Mouse (Mus musculus): ENCODE results near the gene Syce2.

The Syce2 gene

DNA sequence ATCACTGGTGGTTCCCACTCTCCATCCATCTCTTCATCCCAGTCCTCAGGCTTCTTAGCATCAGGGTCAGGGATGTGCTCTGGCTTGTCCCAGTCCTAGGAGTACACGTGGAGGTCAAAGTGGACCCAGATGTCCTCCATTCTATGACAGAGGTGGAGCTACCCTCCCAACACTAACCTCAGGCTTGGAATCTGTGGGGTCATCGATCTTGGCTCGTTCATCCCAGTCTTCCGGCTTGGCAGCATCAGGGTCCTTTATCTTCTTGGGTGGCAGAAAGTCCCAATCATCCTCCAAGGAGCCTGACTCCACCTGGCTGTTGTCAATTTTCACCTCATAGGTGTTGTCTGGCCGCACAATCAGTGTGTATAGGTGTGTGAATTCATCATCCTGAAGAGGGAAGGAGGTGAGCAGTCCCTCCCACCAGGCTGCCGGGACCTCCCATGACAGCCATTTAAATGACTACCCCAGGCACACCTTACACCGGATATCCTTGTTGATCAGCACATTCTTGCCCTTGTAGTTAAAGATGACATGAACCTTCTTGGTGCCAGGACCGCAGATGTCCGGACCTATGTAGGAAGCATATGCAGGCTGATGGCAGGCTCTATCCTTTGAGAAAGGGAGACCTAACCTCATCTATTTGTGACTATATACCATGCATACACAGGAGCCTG, 27.4 kb upstream of the Syce2 start:
- no peak for DNase-seq (ENCODE audit: low spot score in 2 of 2)

GRCm38 (mm10) chr8:84845355-84846093, 26.4 kb upstream of the Syce2 start:
- peak in 1 of 2 experiments; percentile 33 for DNase-seq (ENCODE audit: low spot score in 2 of 2)

- no peak for DNase-seq (ENCODE audit: low spot score in 2 of 2)
These were observed 25.7 kb upstream of the Syce2 start for GRCm38 (mm10) chr8:84846094-84846721.

DNA sequence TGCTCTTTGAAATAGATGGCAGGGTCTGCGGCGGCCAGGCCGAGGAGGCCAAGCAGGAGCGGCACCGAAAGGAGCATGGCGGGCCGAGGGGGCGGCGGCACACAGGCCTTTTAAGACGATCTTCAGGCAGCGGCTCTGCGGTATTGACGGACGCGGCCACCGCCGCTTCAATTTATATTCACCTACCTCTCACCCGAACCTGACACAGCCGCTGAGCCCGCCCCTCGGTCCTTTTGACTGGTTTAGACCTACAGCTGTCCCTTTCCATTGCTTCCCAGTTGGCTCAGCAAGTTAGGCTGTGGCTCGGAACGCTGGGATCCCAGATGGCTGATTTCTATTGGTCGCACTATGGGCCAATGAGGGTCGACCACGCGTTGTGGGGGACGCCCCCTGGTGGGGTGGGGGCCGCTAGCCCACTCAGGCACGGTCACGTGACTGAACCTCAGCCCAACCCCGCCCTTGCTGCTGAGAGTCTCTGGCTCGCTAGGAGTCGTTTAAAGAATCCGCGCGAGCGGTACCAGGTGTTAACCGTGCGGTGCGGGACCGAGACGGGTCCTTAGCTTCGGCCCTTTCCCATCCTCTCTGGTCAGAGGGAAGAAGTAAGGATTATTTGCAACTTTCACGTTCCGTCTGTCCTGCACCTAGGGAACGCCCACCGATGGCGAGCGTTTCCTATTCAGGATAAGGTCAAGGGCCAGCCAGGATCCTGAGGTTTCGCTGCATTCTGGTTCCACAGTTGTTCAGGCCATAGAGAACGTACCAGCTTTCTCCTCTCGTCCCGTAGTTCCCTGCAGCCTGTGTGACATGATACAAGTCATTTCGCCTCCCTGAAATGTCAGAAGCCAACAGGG, 25.0 kb upstream of the Syce2 start, which contains the start of gene Calr:
Calr (minus strand) TSS at position 213 of the 851 bp plus-strand sequence.
- peak; percentile 97 to 99 for DNase-seq (ENCODE audit: low spot score in 2 of 2)

DNA sequence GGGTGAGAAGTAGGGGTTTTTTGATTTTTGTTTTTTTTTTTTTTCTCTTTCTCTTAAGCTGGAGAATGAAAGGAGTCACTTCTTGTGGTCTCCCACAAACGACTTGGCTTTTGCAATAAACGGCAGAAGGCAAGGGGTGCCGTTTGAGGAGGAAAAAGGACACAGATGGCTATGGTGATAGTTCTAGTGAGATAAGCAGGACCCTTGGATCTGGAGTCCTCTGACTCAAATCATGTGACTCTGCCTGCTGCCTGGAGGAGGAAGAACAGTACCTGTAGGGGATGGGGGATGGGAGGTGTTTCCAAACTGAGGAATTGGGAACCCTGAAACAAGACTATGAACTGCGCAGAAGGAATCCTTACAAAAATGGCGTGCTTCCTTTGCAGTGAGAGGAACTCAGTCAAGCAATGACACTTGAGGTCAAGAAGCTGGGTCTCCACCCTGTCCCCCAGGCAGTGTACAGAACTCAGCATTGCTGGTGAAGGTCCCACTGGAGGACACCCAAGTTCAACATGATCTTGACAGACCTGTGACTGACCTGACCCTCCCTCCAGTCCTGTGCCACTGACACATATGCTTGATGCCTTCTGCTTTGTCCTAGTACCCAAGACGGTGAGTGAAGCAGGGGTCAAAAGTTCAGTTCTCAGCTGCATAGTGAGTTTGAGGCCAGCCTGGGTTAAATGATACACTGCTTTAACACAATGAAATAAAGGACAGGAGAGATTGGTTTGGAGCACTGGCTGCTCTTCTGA, 24.1 kb upstream of the Syce2 start:
- no peak for DNase-seq (ENCODE audit: low spot score in 2 of 2)

DNA sequence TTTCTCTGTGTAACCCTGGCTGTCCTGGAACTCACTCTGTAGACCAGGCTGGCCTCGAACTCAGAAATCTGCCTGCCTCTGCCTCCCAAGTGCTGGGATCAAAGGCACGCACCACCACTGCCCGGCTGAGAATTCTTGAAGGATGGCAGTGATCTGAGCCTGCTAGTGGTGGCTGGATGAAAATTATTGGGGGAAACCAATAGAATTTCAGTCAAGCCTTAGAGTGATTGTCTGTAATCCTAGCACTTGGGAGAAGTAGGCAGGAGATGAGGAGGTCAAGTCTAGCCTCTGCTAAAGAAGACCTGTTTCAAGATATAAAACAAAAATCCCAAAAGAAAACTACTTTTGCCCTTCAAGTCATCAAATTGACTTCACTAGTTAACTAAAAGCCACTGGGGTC, 15.5 kb upstream of the Syce2 start:
- no peak for DNase-seq (ENCODE audit: low spot score in 2 of 2)

- DNase-seq (ENCODE audit: low spot score in 2 of 2): peak; percentile 89 to 94
These were observed 15.0 kb upstream of the Syce2 start, which contains the start of gene Farsa for GRCm38 (mm10) chr8:84856864-84857441. TSS of gene Farsa (plus strand) at chr8:84856989.

- DNase-seq (ENCODE audit: low spot score in 2 of 2): peak; percentile 8 to 29
These were observed 526 bp downstream of the Syce2 start for GRCm38 (mm10) chr8:84872309-84872965.

DNA sequence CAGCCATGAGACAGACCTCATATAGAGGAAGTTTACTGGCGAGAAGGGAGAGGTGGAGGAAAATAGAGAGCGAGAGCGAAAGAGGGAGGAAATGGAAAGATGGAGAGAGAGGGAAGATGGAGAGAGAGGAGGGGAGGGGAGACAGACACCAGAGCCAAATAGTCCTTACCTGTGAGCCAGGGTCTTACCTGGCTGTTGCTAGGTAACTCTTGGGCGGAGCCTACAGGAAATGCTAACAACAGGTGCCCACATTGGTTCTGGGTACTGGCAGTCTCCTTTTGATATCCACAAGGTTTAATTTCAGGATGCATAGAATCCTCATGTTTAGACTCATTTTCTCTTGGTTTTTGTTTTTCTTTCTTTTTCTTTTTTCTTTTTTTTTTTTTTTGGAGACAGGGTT, 1.1 kb downstream of the Syce2 start:
- no peak for DNase-seq (ENCODE audit: low spot score in 2 of 2)

- no peak for DNase-seq (ENCODE audit: low spot score in 2 of 2)
These were observed 2.4 kb downstream of the Syce2 start for GRCm38 (mm10) chr8:84874339-84874738.

DNA sequence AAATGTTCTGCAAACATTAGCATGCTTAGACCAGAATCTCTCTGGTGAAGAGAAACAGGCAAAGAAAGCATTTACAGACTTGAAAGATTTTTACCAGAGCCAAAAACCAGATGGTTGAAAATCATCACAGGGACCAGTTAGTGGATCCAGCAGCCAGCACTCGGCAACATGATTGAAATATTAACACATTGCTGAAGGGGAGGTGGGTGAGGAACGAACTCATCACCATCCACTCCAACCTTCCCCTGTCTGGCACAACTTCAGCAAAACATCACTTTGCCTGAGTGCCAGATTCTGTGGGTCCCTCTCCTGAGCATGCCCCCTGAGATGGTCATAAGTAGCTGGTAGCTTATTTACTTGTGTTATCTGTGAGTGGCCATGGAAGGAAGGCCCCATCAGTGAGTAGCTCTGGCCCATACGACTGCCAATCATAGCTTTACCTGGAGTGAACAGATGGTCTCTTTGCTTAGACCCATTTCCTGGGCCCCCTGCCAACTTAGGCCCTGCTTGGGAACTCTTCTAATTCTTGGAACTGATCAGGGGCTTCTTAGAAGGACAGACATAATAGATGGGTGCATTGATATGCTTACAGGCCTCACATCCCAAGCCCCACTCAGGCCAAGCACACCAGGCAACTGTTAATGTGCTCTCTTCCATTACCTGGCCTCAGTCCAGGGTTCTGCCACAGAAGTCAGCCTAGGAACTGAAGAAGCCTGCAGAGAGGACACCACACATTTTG, 5.6 kb downstream of the Syce2 start:
- no peak for DNase-seq (ENCODE audit: low spot score in 2 of 2)

- DNase-seq (ENCODE audit: low spot score in 2 of 2): no peak
These were observed 7.0 kb downstream of the Syce2 start for GRCm38 (mm10) chr8:84878915-84879314.

- DNase-seq (ENCODE audit: low spot score in 2 of 2): no peak
These were observed 12.8 kb downstream of the Syce2 start for GRCm38 (mm10) chr8:84884728-84885127.

GRCm38 (mm10) chr8:84888280-84888679, 16.4 kb downstream of the Syce2 start:
- no peak for DNase-seq (ENCODE audit: low spot score in 2 of 2)

DNA sequence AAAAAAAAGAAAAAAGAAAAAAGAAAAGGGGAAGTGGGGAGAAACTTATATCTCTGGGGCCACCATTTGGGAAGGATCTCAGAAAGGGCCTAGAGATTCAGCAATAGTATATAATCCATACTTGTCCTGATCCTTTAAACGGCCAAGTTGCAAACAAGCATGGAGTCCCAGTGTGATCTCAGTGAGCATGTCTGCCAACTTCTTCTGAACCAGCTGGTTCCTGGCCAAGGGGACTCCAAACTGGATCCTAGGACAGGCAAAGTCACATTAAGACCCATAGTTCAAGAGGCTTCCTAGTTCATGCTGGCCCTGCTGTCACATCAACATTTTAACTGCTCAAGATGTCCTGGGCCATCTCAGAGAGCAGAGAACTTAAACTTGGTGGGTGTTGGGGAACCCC, 17.2 kb downstream of the Syce2 start:
- no peak for DNase-seq (ENCODE audit: low spot score in 2 of 2)

GRCm38 (mm10) chr8:84892993-84893708, 21.2 kb downstream of the Syce2 start:
- DNase-seq (ENCODE audit: low spot score in 2 of 2): no peak

DNA sequence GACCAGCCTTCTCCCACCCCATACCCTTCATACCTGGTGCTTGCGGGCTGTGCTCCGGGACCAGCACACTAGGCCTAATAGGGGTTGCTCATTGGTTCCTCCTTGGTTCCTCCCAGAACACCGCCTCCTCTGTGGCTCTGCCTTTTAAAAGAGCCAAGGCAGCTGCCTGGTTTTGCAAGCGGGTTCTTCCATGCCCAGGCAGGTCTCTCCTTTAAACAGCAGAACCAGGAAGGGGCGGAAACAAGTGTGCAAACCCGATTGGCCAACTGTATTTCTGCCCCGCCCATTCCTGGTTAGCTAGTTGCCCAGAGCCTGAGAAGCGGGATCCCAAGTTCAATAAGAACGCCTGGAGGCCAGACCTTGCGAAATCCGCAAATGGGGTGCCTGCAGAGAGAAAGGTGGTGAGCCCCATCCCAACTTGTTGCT, 21.8 kb downstream of the Syce2 start, which contains the start of gene Gcdh:
Gcdh (minus strand) TSS at position 213 of the 426 bp plus-strand sequence.
- DNase-seq (ENCODE audit: low spot score in 2 of 2): peak; percentile 85 to 93

- DNase-seq (ENCODE audit: low spot score in 2 of 2): no peak
These were observed 24.1 kb downstream of the Syce2 start for GRCm38 (mm10) chr8:84895963-84896362.

- no peak for DNase-seq (ENCODE audit: low spot score in 2 of 2)
These were observed 29.2 kb downstream of the Syce2 start for GRCm38 (mm10) chr8:84901071-84901470.

Data from urinary bladder, postnatal 36 days (tissue).